Comparison of ENCODE assay signal across 24 mouse cellular contexts in genomic region chr10:75686724-75687123, GRCm38 (mm10). TPM values are rescaled to one million over a fixed set of nuclear protein-coding genes. Genes with fewer than 3 reads are reported as not detected.
A peak's percentile ranks its signal among the peaks of the same experiment; 100 is the strongest.
DNase-seq lines count a peak whose midpoint lies in the region; TF ChIP-seq lines count a peak whose summit lies in the region.
"Had no signal": no experiment of that assay in that cellular context is flagged by ENCODE, and none has a peak within 500 bp of the region (broad histone marks: within the 10 kb centered on the region; RNA-seq: fewer than 3 reads in every experiment).

No protein-coding gene starts in this region.

- DNase-seq in gastrocnemius, adult 2 months = no peak
- DNase-seq in gastrocnemius, postnatal 14 days = no peak
- no peak for DNase-seq in layer of hippocampus, adult 2 months (ENCODE audit: low spot score in 2 of 2)
- no peak for DNase-seq in layer of hippocampus, adult 11-12 months (ENCODE audit: low spot score)
- peak; percentile 26 for DNase-seq in lung, postnatal 36 days
- DNase-seq in lung, adult 18-20 months = no peak
- peak; percentile 13 for DNase-seq in brain, embryonic 14.5 days (ENCODE audit: low read depth)
- no peak for DNase-seq in urinary bladder, adult 18-20 months (ENCODE audit: low spot score in 2 of 2)
- DNase-seq: adrenal gland, adult 2 months; adrenal gland, postnatal 14 days; cerebellum, adult 18-20 months; cerebellum, adult 9-10 months; cerebellum, postnatal 14 days; forebrain, postnatal 0 days; gastrocnemius, postnatal 10 days; heart, adult 18-20 months; heart, postnatal 14 days; heart, postnatal 4 days had no signal

- no peak for TF ChIP-seq POLR2A in brain, embryonic 14.5 days (IDR thresholded peaks at IDR 0.05; ENCODE audit: borderline replicate concordance, extremely low read depth, insufficient read depth, insufficient read length, poor library complexity, severe bottlenecking)

- no peak overlapping the region for H3K4me3 ChIP-seq in gastrocnemius, adult 2 months
- no peak overlapping the region for H3K4me3 ChIP-seq in layer of hippocampus, adult 2 months
- H3K4me3 ChIP-seq: forebrain, embryonic 10.5 days; forebrain, embryonic 13.5 days; heart, embryonic 13.5 days; hindbrain, embryonic 12.5 days; hindbrain, embryonic 15.5 days; intestine, embryonic 15.5 days had no signal

- TF ChIP-seq CTCF in gastrocnemius, adult 2 months (IDR thresholded peaks at IDR 0.05) = no peak
- no peak for TF ChIP-seq CTCF in layer of hippocampus, adult 2 months (conservative IDR thresholded peaks at IDR 0.05)
- TF ChIP-seq CTCF in brain, embryonic 14.5 days (IDR thresholded peaks at IDR 0.05; ENCODE audit: borderline replicate concordance, extremely low read depth, insufficient read depth, insufficient read length) = no peak

- 0 out of 2 replicates have a peak overlapping the region, but pooled peaks have one; percentile 2 for H3K27ac ChIP-seq in gastrocnemius, adult 2 months
- H3K27ac ChIP-seq in layer of hippocampus, adult 2 months = peak overlapping the region; percentile 92; the same call in 1 of the 2 replicates
- H3K27ac ChIP-seq: forebrain, embryonic 10.5 days; forebrain, embryonic 13.5 days; heart, embryonic 13.5 days; hindbrain, embryonic 12.5 days; hindbrain, embryonic 15.5 days; intestine, embryonic 15.5 days had no signal

- intact Hi-C loops in gastrocnemius, adult 2 months (cut with DNase I) = no loop called here
- intact Hi-C loops in gastrocnemius, postnatal 14 days (cut with DNase I; ENCODE audit: low total_unique reads) = no loop called here

RNA-seq across cellular contexts. Expression of gene Susd2, which starts 42.9 kb away (rescaled TPM):
- 1 to 10 TPM; 1.0 to 2.4 TPM for total RNA-seq in gastrocnemius, adult 2 months (2021)
- total RNA-seq in gastrocnemius, postnatal 14 days (2021) = 1 to 10 TPM; 2.1 to 3.2 TPM
- total RNA-seq in layer of hippocampus, adult 2 months (2021) = 1 to 10 TPM; 2.1 TPM
- polyA plus RNA-seq in brain, embryonic 14.5 days (2012; rRNA removed) = 2.9 and 4.8 TPM in 2 replicates

Comparison
In these comparisons a context has a peak if more than half of its experiments do, and no peak if none do; other contexts are left out.
1. DNase-seq: peak in lung, postnatal 36 days (single experiment) and brain, embryonic 14.5 days (single experiment); none in gastrocnemius, adult 2 months (single experiment), gastrocnemius, postnatal 14 days (single experiment), layer of hippocampus, adult 2 months (0 of 2), layer of hippocampus, adult 11-12 months (single experiment), lung, adult 18-20 months (0 of 2) and urinary bladder, adult 18-20 months (0 of 2).